Mouse (Mus musculus) midbrain, embryonic 14.5 days (tissue): Measurements from ENCODE around the gene Ucp2. TPM values are rescaled to one million over a fixed set of nuclear protein-coding genes. Genes with fewer than 3 reads are reported as not detected.
A peak's percentile ranks its signal among the peaks of the same experiment; 100 is the strongest.

Experiments used
- ATAC-seq: fragments of 200-750 bp; cut with Nextera tagmentation; 2 replicates; pipeline ENCODE4 v1.8.0; 2017; ENCODE audit warnings: moderate number of reproducible peaks, moderate library complexity; ENCODE audit not compliant: low FRiP score, low TSS enrichment
- DNase-seq: peaks from one replicate; pipeline ENCODE4 v3.0.0-alpha.2; 2015
- H3K27ac ChIP-seq: fragments of 300-500 bp; sonication (generic); replicated peaks from 2 replicates; pipeline ENCODE4 v1.5.1; 2014; ENCODE audit warnings: mild to moderate bottlenecking, low read depth, low read length, moderate library complexity
- H3K27me3 ChIP-seq: fragments of 300-500 bp; sonication (generic); 2 replicates; pipeline ENCODE4 v1.6.1; 2014; ENCODE audit warnings: low read length, control low read depth, mixed read lengths; ENCODE audit not compliant: control insufficient read depth, insufficient read depth
- H3K36me3 ChIP-seq: fragments of 300-500 bp; sonication (generic); 2 replicates; pipeline ENCODE4 v1.6.1; 2014; ENCODE audit warnings: low read length, control low read depth; ENCODE audit not compliant: control insufficient read depth, insufficient read depth
- H3K4me1 ChIP-seq: fragments of 300-500 bp; sonication (generic); 2 replicates; pipeline ENCODE4 v1.6.1; 2014; ENCODE audit warnings: mild to moderate bottlenecking, antibody characterized with exemption, low read length, control low read depth; ENCODE audit not compliant: control insufficient read depth, insufficient read depth
- H3K4me2 ChIP-seq: fragments of 300-500 bp; sonication (generic); 2 replicates; pipeline ENCODE4 v1.6.1; 2014; ENCODE audit warnings: mild to moderate bottlenecking, low read length, moderate library complexity
- H3K4me3 ChIP-seq: fragments of 300-500 bp; sonication (generic); replicated peaks from 2 replicates; pipeline ENCODE4 v1.5.1; 2014; ENCODE audit warnings: low read depth, low read length
- H3K9ac ChIP-seq: fragments of 300-500 bp; sonication (generic); replicated peaks from 2 replicates; pipeline ENCODE4 v1.6.1; 2014; ENCODE audit warnings: mild to moderate bottlenecking, low read length, moderate library complexity
- H3K9me3 ChIP-seq: fragments of 300-500 bp; sonication (generic); 2 replicates; pipeline ENCODE4 v1.6.1; 2016; ENCODE audit warnings: low read length, control low read depth, mixed read lengths; ENCODE audit not compliant: control insufficient read depth
- WGBS: fragments of 180-500 bp; shearing (Covaris S2); extraction: QIAGEN DNeasy Blood & Tissue Kit; methylation state at CpG from one replicate; pipeline ENCODE4 v1.1.7; 2014; 5-methylcytosine and 5-hydroxymethylcytosine counted together
- polyA plus RNA-seq: library from polyadenylated mRNA; unstranded; fragments of >200 nt; fragmentation: Nextera tagmentation; extraction: Ambion mirVana; gene quantifications from 2 replicates; pipeline ENCODE4 v1.2.1, GENCODE M21; 2014

Ucp2 gene
- polyA plus RNA-seq, 1 experiment from 2014 or later: 55.6 TPM

DNA sequence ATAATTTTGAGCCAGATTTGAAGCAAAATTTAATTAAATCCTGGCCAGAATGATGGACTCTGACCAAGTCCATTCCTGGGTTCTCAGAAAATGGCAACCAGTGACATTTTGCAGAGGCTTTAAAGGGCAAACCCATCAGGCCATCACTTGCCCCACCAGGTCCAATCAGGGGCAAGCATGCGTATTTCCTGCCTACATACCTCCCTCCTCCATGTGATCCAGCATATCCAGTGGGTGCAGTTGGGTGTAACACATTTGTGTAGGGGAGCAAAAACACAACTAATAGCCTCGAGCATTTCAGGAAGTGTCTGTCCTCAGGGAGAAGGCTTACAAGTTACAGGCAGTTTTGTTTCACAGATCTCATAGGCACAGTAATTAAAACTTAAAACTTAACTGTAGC is 5.8 kb upstream of the Ucp2 start:
- H3K4me2 ChIP-seq: no peak overlapping the region
- 76% methylated on average over 2 of the region's 2 CpGs for WGBS
- H3K4me3 ChIP-seq: no peak overlapping the region
- no peak overlapping the region for H3K9ac ChIP-seq
- H3K27ac ChIP-seq: no peak overlapping the region
- no peaks in the 10 kb centered on the region for H3K27me3 ChIP-seq
- no peaks in the 10 kb centered on the region for H3K4me1 ChIP-seq
- DNase-seq: no peak
- no peaks in the 10 kb centered on the region for H3K36me3 ChIP-seq
- no peak for ATAC-seq
- no peaks in the 10 kb centered on the region for H3K9me3 ChIP-seq

DNA sequence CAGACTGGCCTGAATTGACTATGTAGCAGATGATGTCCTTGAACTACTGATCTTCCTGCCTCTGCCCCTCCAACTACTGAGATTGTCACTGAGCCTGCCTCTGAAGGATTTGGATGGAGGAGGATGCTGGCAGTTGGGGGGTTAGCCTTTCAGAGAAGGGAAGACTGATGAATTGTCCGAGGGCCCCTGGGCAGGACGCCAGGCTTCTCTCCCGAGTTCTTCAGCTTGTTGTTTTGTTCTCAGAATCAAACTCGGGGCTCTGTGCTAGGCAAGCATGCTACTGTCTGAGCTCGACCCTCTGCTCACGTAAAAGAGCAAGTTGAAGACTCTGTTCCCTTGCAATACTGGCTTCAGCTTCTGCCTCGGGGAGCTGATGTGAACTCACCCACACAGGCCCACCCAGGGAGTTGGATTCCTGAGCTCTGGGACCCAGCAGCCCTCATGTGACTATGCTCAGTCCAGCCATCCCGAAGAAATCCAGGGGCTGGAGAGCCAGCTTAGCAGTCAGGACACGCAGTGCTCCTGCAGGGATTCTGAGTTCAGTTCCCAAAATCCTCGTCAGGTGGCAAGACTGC is 4.6 kb upstream of the Ucp2 start:
- ATAC-seq: no peak
- Histone ChIP-seq H3K4me3 (no peak overlapping the region), H3K9ac (no peak overlapping the region), H3K36me3 (no peaks in the 10 kb centered on the region), H3K4me2 (no peak overlapping the region), H3K27ac (peak overlapping the region; percentile 9; the same call in 1 of the 2 replicates), H3K4me1 (peaks cover 5% of the 10 kb centered on the region; the same call in 1 of the 2 replicates), H3K27me3 (no peaks in the 10 kb centered on the region; the same call in 1 of the 2 replicates), H3K9me3 (no peaks in the 10 kb centered on the region)
- peak; percentile 71 for DNase-seq
- 29% methylated on average over 10 of the region's 10 CpGs for WGBS

DNA sequence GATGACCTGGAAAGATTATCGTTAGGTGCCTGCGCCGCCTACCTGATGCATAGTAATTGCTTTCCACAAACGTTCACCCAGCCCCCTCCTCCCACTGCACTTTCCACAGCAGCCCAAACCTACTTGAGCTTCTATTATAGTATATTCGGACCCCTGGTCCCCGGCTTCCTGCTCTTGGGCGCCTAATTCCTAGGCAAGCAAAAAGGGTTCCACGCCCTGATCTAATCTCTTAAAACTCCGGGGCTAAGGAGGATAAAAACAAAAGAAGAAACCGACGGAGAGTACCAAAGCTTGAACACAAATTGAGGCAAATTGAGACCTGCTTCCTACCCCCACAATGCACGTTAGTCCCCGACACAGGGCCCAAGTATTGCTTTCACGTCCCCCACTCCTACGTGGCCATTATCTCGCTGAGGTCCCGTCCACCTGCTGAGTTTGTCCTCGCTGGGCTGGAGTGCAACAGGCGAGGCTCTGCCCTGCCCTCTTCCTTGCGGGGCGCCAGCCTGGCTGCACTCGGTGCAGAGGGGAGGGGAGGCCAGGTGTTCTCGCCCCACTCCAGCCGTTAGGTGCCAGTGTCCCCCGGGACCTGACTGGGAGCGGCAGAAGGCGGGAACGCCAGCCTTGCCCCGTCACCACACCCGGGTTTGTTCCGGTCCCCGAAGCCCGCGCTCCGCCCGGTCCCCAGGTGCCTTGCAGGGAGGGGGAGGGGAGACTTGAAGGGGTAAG is 583 bp upstream of the Ucp2 start:
- no peak overlapping the region; the same call in 1 of the 2 replicates for H3K9ac ChIP-seq
- no peaks in the 10 kb centered on the region for H3K9me3 ChIP-seq
- 3% methylated on average over 36 of the region's 36 CpGs for WGBS
- peak overlapping the region; percentile 60 for H3K4me2 ChIP-seq
- peak overlapping the region; percentile 28 for H3K4me3 ChIP-seq
- no peaks in the 10 kb centered on the region for H3K36me3 ChIP-seq
- peak; percentile 26; the same call in 1 of the 2 replicates for ATAC-seq
- peak; percentile 12 for DNase-seq
- no peaks in the 10 kb centered on the region; the same call in 1 of the 2 replicates for H3K27me3 ChIP-seq
- H3K4me1 ChIP-seq: peaks cover 17% of the 10 kb centered on the region
- H3K27ac ChIP-seq: no peak overlapping the region

DNA sequence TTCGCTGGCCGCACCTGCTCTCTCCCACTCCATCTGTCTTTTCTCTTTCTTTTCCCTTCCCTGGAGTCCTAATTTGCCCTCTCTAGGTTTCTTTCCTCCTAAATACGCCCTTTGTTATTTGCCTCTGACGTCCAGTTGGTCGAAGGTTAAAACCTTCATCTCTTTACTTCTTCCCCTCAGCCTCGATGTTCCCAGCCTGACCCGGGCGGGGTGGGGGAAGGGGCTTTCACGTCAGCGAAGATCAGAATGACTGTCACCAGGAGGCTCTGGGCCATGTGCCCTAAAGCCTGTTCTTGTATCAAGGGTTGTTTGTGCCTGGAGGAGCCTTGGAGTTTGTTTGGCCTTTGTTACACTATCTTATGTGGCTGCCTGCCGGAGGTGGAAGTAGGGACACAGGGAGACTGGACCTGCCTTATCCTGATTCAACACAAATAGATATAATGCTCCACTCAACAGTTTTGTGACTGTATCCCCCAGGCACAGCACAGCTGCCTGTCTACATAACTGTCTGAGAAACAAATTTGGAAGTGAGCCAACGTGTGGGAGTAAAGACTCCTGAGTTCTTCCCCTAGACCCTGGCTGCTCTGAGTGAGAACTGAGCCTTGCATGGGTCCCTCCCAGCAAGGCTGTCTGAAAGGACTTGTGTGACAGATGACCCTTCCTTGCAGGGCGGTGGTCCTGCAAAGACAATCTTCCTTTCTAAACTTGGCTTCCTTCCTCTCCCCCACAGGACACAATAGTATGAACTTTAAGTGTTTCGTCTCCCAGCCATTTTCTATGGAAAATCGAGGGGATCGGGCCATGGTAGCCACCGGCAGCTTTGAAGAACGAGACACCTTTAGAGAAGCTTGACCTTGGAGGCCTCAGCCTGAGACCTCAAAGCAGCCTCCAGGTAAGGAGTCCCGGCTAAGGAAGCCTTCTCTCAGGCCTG is 612 bp downstream of the Ucp2 start:
- WGBS: 41% methylated on average over 19 of the region's 19 CpGs
- no peaks in the 10 kb centered on the region for H3K9me3 ChIP-seq
- no peaks in the 10 kb centered on the region; the same call in 1 of the 2 replicates for H3K27me3 ChIP-seq
- H3K36me3 ChIP-seq: no peaks in the 10 kb centered on the region
- no peak overlapping the region for H3K9ac ChIP-seq
- H3K27ac ChIP-seq: no peak overlapping the region
- H3K4me1 ChIP-seq: peaks cover 17% of the 10 kb centered on the region
- peak overlapping the region; percentile 28 for H3K4me3 ChIP-seq
- H3K4me2 ChIP-seq: peak overlapping the region; percentile 60
- ATAC-seq (no peak), DNase-seq (peak; percentile 62)

DNA sequence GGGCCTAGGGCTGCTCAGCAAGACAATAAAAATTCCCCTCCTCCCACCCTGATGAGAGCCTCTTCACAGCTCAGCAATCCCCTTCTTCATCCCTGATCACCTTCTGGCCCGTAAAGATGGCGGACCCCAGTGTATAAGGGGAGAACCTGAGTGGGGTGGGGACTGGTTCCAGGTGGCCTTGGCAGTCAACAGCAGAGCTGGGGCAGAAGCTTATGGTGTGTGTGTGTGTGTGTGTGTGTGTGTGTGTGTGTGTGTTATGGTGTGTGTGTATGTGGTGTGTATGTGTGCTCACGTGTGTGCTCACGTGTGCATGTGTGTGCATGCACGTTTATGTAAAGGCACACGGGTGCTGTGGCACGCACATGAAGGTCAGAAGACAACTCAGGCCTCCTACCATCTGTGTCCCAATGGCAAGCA is 1.3 kb downstream of the Ucp2 start:
- Histone ChIP-seq H3K9me3 (no peaks in the 10 kb centered on the region), H3K9ac (no peak overlapping the region), H3K4me3 (no peak overlapping the region), H3K36me3 (no peaks in the 10 kb centered on the region), H3K27ac (no peak overlapping the region), H3K4me2 (peak overlapping the region; percentile 60), H3K27me3 (no peaks in the 10 kb centered on the region; the same call in 1 of the 2 replicates), H3K4me1 (peaks cover 17% of the 10 kb centered on the region)
- DNase-seq: no peak
- WGBS: 95% methylated on average over 7 of the region's 7 CpGs
- ATAC-seq: no peak

DNA sequence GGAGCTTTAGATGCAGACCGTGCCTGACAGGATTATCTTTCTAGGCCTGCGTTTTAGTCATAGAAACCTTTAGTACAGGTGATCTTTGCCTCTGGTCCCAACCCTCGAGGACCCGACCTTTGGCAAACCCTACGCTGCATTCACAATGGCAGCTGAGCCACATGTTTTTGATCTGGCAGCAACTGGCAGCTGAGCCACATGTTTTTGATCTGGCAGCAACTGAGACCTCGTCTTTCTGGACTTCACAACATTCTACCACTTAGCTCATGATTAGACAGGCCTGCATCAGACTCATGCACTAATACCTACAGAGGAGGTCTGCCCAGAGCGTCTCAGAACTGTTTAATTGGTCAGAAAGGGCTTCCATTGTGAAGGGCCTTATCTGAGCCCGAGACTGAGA is 1.9 kb downstream of the Ucp2 start:
- H3K4me2 ChIP-seq: peak overlapping the region; percentile 23
- no peaks in the 10 kb centered on the region for H3K36me3 ChIP-seq
- DNase-seq (peak; percentile 14), ATAC-seq (no peak)
- no peak overlapping the region for H3K4me3 ChIP-seq
- peak overlapping the region; percentile 72 for H3K27ac ChIP-seq
- no peaks in the 10 kb centered on the region; the same call in 1 of the 2 replicates for H3K27me3 ChIP-seq
- H3K9ac ChIP-seq: no peak overlapping the region
- 35% methylated on average over 8 of the region's 8 CpGs for WGBS
- H3K9me3 ChIP-seq: no peaks in the 10 kb centered on the region
- peaks cover 17% of the 10 kb centered on the region for H3K4me1 ChIP-seq

DNA sequence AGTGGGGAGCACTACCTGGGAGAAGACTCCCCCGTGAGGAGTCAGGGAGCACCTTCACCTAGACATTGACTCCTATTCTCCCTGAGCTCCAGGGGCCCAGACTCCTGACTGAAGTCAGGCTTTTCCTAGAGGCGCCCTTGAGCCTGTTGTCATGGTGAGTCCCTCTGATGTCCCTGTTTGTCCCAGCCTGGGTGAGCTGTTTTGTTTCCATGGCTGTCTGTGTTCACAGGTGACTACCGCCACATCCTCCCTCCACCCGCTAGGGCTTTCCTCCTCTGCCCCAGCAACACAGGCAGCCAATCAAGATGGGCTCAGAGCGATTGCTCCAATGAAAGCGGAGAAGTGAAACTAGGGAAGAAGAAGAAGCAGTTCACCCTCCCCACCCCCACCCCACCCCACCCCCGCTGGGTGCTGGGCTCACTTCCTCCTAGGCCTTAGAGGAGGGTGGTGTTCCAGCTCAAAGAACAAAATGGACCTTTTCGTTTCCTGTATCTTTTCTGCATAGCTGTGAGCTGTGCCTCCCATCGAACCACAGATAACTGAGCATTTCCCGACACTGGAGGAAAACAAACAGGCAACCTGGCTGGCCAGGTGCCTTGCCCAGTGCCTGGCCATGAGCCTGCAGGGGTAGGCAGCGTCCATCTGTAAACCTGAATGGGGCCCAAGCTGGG is 2.6 kb downstream of the Ucp2 start:
- DNase-seq (peak; percentile 80), ATAC-seq (peak; percentile 68; the same call in 1 of the 2 replicates)
- WGBS: 29% methylated on average over 11 of the region's 11 CpGs
- no peak overlapping the region; the same call in 1 of the 2 replicates for H3K9ac ChIP-seq
- H3K4me2 ChIP-seq: peak overlapping the region; percentile 23
- no peaks in the 10 kb centered on the region; the same call in 1 of the 2 replicates for H3K27me3 ChIP-seq
- no peak overlapping the region for H3K4me3 ChIP-seq
- H3K9me3 ChIP-seq: no peaks in the 10 kb centered on the region
- no peaks in the 10 kb centered on the region for H3K36me3 ChIP-seq
- peak overlapping the region; percentile 72 for H3K27ac ChIP-seq
- peaks cover 17% of the 10 kb centered on the region for H3K4me1 ChIP-seq

DNA sequence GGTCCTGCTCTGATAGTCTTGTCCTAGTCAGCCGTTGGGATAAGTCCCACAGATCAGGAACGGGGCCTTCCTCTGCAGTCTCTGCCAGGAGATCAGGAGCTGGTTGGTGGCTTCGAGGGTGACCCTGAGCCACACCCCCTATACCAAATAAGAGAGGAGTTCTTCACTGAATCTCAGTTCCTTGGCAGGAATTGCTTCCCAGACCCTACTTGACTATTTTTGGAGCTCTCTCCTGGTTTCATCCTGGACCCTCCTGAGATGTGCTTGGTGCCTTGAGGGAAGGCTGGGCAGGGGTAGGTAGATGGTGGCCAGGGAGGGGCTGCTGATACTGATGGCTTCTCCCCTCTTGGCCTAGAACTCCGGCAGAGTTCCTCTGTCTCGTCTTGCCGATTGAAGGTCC is 3.2 kb downstream of the Ucp2 start:
- Histone ChIP-seq H3K27ac (peak overlapping the region; percentile 72), H3K4me2 (peak overlapping the region; percentile 23; the same call in 1 of the 2 replicates), H3K4me3 (no peak overlapping the region), H3K4me1 (peaks cover 17% of the 10 kb centered on the region), H3K9ac (no peak overlapping the region), H3K9me3 (no peaks in the 10 kb centered on the region), H3K36me3 (no peaks in the 10 kb centered on the region), H3K27me3 (no peaks in the 10 kb centered on the region; the same call in 1 of the 2 replicates)
- ATAC-seq: no peak
- WGBS: 86% methylated on average over 6 of the region's 6 CpGs
- DNase-seq: no peak
